Mouse (Mus musculus) heart, postnatal 0 days (tissue): ENCODE results near the gene Exosc10. TPM values are rescaled to one million over a fixed set of nuclear protein-coding genes. Genes with fewer than 3 reads are reported as not detected.

Source experiments
- ATAC-seq: fragments of 200-750 bp; cut with Nextera tagmentation; 2 replicates; pipeline ENCODE4 v1.8.0; 2017; ENCODE audit warnings: low read depth, moderate number of reproducible peaks, moderate library complexity; ENCODE audit not compliant: insufficient read depth
- DNase-seq: peaks from one replicate; pipeline ENCODE4 v3.0.0-alpha.2; 2016; ENCODE audit warnings: low spot score
- H3K27ac ChIP-seq: fragments of 300-500 bp; sonication (generic); 2 replicates; pipeline ENCODE4 v1.5.1; 2014; ENCODE audit warnings: low read depth, mild to moderate bottlenecking
- H3K27me3 ChIP-seq: fragments of 300-500 bp; sonication (generic); 2 replicates; pipeline ENCODE4 v1.6.1; 2014; ENCODE audit warnings: low read length, mixed read lengths; ENCODE audit not compliant: control insufficient read depth, insufficient read depth
- H3K36me3 ChIP-seq: fragments of 300-500 bp; sonication (generic); replicated peaks from 2 replicates; pipeline ENCODE4 v1.6.1; 2014; ENCODE audit warnings: low read length, mixed read lengths; ENCODE audit not compliant: control insufficient read depth, insufficient read depth
- H3K4me1 ChIP-seq: fragments of 300-500 bp; sonication (generic); 2 replicates; pipeline ENCODE4 v1.6.1; 2014; ENCODE audit warnings: antibody characterized with exemption; ENCODE audit not compliant: control insufficient read depth, insufficient read depth
- H3K4me2 ChIP-seq: fragments of 300-500 bp; sonication (generic); 2 replicates; pipeline ENCODE4 v1.6.1; 2014; ENCODE audit warnings: low read depth, mild to moderate bottlenecking, low read length, moderate library complexity
- H3K4me3 ChIP-seq: fragments of 300-500 bp; sonication (generic); 2 replicates; pipeline ENCODE4 v1.5.1; 2014; ENCODE audit warnings: low read depth, low read length
- H3K9ac ChIP-seq: fragments of 300-500 bp; sonication (generic); replicated peaks from 2 replicates; pipeline ENCODE4 v1.6.1; 2014; ENCODE audit warnings: low read depth, low read length, mixed read lengths
- H3K9me3 ChIP-seq: fragments of 300-500 bp; sonication (generic); replicated peaks from 2 replicates; pipeline ENCODE4 v1.6.1; 2016; ENCODE audit warnings: low read length; ENCODE audit not compliant: control insufficient read depth
- CTCF ChIP-seq: IDR thresholded peaks from 2 replicates; pipeline ENCODE4 v1.5.1; 2016; ENCODE audit warnings: antibody characterized with exemption, control low read depth, low read depth
- EP300 ChIP-seq: IDR thresholded peaks from 2 replicates; pipeline ENCODE4 v1.6.1; 2016; ENCODE audit warnings: antibody characterized with exemption, low read depth
- WGBS: fragments of 180-500 bp; shearing (Covaris S2); extraction: QIAGEN DNeasy Blood & Tissue Kit; methylation state at CpG from one replicate; pipeline ENCODE4 v1.1.7; 2014; 5-methylcytosine and 5-hydroxymethylcytosine counted together
- polyA plus RNA-seq: library from polyadenylated mRNA; unstranded; fragments of >200 nt; fragmentation: Nextera tagmentation; extraction: Ambion mirVana; gene quantifications from 2 replicates; pipeline ENCODE4 v1.2.1, GENCODE M21; 2015
- total RNA-seq: library from RNA; depleted of rRNA; stranded (reverse); fragments of >200 nt; gene quantifications from 2 replicates; pipeline ENCODE4 v1.2.3, GENCODE M21; 2014; ENCODE audit warnings: low replicate concordance

Exosc10 gene
- total and polyA plus RNA-seq, 2 experiments from 2014 or later: 43.0 to 47.0 TPM

- ATAC-seq: no peak
- DNase-seq: no peak
- no peak overlapping the region for H3K4me2 ChIP-seq
- H3K36me3 ChIP-seq: peaks cover 33% of the 10 kb centered on the region
- H3K4me1 ChIP-seq: 0 out of 2 replicates have a peak, but pooled peaks cover 7% of the 10 kb centered on the region
- 49% methylated on average over 5 of the region's 5 CpGs for WGBS
- no peak overlapping the region for H3K9ac ChIP-seq
- no peak for TF ChIP-seq EP300
- TF ChIP-seq CTCF: no peak
- H3K27ac ChIP-seq: no peak overlapping the region
- H3K27me3 ChIP-seq: no peaks in the 10 kb centered on the region
- no peak overlapping the region for H3K4me3 ChIP-seq
- no peaks in the 10 kb centered on the region for H3K9me3 ChIP-seq
These were observed 52.6 kb downstream of the Exosc10 start for GRCm38 (mm10) chr4:148610631-148611364.

GRCm38 (mm10) chr4:148612557-148612956 lies 54.3 kb downstream of the Exosc10 start:
- Histone ChIP-seq H3K27ac (no peak overlapping the region), H3K27me3 (no peaks in the 10 kb centered on the region), H3K4me2 (no peak overlapping the region), H3K4me3 (no peak overlapping the region), H3K9me3 (no peaks in the 10 kb centered on the region), H3K9ac (no peak overlapping the region), H3K36me3 (peaks cover 50% of the 10 kb centered on the region), H3K4me1 (0 out of 2 replicates have a peak, but pooled peaks cover 7% of the 10 kb centered on the region)
- no peak for TF ChIP-seq CTCF
- no peak for TF ChIP-seq EP300
- no peak for DNase-seq
- WGBS: 44% methylated on average over 4 of the region's 4 CpGs
- no peak for ATAC-seq

GRCm38 (mm10) chr4:148613738-148614137 lies 55.5 kb downstream of the Exosc10 start:
- no peak overlapping the region for H3K27ac ChIP-seq
- no peak overlapping the region for H3K4me2 ChIP-seq
- 78% methylated on average over 9 of the region's 9 CpGs for WGBS
- 0 out of 2 replicates have a peak, but pooled peaks cover 2% of the 10 kb centered on the region for H3K4me1 ChIP-seq
- no peaks in the 10 kb centered on the region for H3K9me3 ChIP-seq
- no peaks in the 10 kb centered on the region for H3K27me3 ChIP-seq
- DNase-seq (no peak), ATAC-seq (no peak)
- TF ChIP-seq EP300: no peak
- TF ChIP-seq CTCF: no peak
- H3K36me3 ChIP-seq: peaks cover 58% of the 10 kb centered on the region
- H3K4me3 ChIP-seq: no peak overlapping the region
- no peak overlapping the region for H3K9ac ChIP-seq

- Histone ChIP-seq H3K4me1 (peaks cover 6% of the 10 kb centered on the region; the same call in 1 of the 2 replicates), H3K4me3 (no peak overlapping the region), H3K9ac (no peak overlapping the region), H3K9me3 (no peaks in the 10 kb centered on the region), H3K4me2 (no peak overlapping the region), H3K27ac (no peak overlapping the region), H3K27me3 (no peaks in the 10 kb centered on the region), H3K36me3 (peaks cover 94% of the 10 kb centered on the region)
- no peak for ATAC-seq
- TF ChIP-seq CTCF (no peak), EP300 (no peak)
- WGBS: 83% methylated on average over 1 of the region's 1 CpGs
- DNase-seq: no peak
These were observed 61.6 kb downstream of the Exosc10 start for GRCm38 (mm10) chr4:148619805-148620204.

GRCm38 (mm10) chr4:148620718-148621117 lies 62.5 kb downstream of the Exosc10 start:
- TF ChIP-seq CTCF (no peak), EP300 (no peak)
- Histone ChIP-seq H3K4me3 (no peak overlapping the region), H3K9me3 (no peaks in the 10 kb centered on the region), H3K36me3 (peaks cover 89% of the 10 kb centered on the region), H3K4me1 (peaks cover 14% of the 10 kb centered on the region; the same call in 1 of the 2 replicates), H3K4me2 (no peak overlapping the region), H3K27me3 (no peaks in the 10 kb centered on the region), H3K27ac (no peak overlapping the region), H3K9ac (no peak overlapping the region)
- DNase-seq (no peak), ATAC-seq (no peak)
- 98% methylated on average over 1 of the region's 1 CpGs for WGBS

GRCm38 (mm10) chr4:148622485-148622884 lies 64.3 kb downstream of the Exosc10 start:
- Histone ChIP-seq H3K4me2 (no peak overlapping the region), H3K4me3 (no peak overlapping the region), H3K4me1 (peaks cover 14% of the 10 kb centered on the region; the same call in 1 of the 2 replicates), H3K9me3 (no peaks in the 10 kb centered on the region), H3K36me3 (peaks cover 71% of the 10 kb centered on the region), H3K9ac (no peak overlapping the region), H3K27me3 (no peaks in the 10 kb centered on the region), H3K27ac (no peak overlapping the region)
- DNase-seq (no peak), ATAC-seq (no peak)
- WGBS: 95% methylated on average over 4 of the region's 4 CpGs
- no peak for TF ChIP-seq EP300
- no peak for TF ChIP-seq CTCF
